Mouse (Mus musculus): ENCODE data around the gene Duox1. TPM values are rescaled to one million over a fixed set of nuclear protein-coding genes. Genes with fewer than 3 reads are reported as not detected.

Duox1 gene
- total and polyA plus RNA-seq, 3 experiments = not detected

Other genes starting within 250 kb of the Duox1 start
- gene Spg11, start 197.3 kb upstream of the Duox1 start, total RNA-seq (2012; rRNA removed) = 9.7 and 11.4 TPM in 2 replicates
- 6.0 and 7.5 TPM in 2 replicates for gene Spg11, start 197.3 kb upstream of the Duox1 start, total RNA-seq (2014; rRNA removed)
- gene Spg11, start 197.3 kb upstream of the Duox1 start, polyA plus RNA-seq (2012; ENCODE audit: insufficient read length, low read depth) = 9.6 and 10.7 TPM in 2 replicates
- 1,479 and 1,509 TPM in 2 replicates for gene B2m, start 168.0 kb upstream of the Duox1 start, total RNA-seq (2012; rRNA removed)
- gene B2m, start 168.0 kb upstream of the Duox1 start, total RNA-seq (2014; rRNA removed) = 1,782 and 1,954 TPM in 2 replicates
- gene B2m, start 168.0 kb upstream of the Duox1 start, polyA plus RNA-seq (2012; ENCODE audit: insufficient read length, low read depth) = 1,919 and 2,234 TPM in 2 replicates
- 0.08 and 0.13 TPM in 2 replicates for gene Trim69, start 155.0 kb upstream of the Duox1 start, total RNA-seq (2012; rRNA removed)
- 0.24 and 0.26 TPM in 2 replicates for gene Trim69, start 155.0 kb upstream of the Duox1 start, total RNA-seq (2014; rRNA removed)
- gene Trim69, start 155.0 kb upstream of the Duox1 start, polyA plus RNA-seq (2012; ENCODE audit: insufficient read length, low read depth) = 0.13 and 0.41 TPM in 2 replicates
- gene Patl2, start 129.5 kb upstream of the Duox1 start, total RNA-seq (2012; rRNA removed) = not detected in 2 replicates
- gene Patl2, start 129.5 kb upstream of the Duox1 start, total RNA-seq (2014; rRNA removed) = not detected in 2 replicates
- not detected in 2 replicates for gene Patl2, start 129.5 kb upstream of the Duox1 start, polyA plus RNA-seq (2012; ENCODE audit: insufficient read length, low read depth)
- not detected in 2 replicates for gene Terb2, start 129.4 kb upstream of the Duox1 start, total RNA-seq (2012; rRNA removed)
- not detected in 2 replicates for gene Terb2, start 129.4 kb upstream of the Duox1 start, total RNA-seq (2014; rRNA removed)
- gene Terb2, start 129.4 kb upstream of the Duox1 start, polyA plus RNA-seq (2012; ENCODE audit: insufficient read length, low read depth) = not detected in 2 replicates
- gene Sord, start 80.9 kb upstream of the Duox1 start, total RNA-seq (2012; rRNA removed) = 14.9 and 20.3 TPM in 2 replicates
- 18.2 and 19.2 TPM in 2 replicates for gene Sord, start 80.9 kb upstream of the Duox1 start, total RNA-seq (2014; rRNA removed)
- gene Sord, start 80.9 kb upstream of the Duox1 start, polyA plus RNA-seq (2012; ENCODE audit: insufficient read length, low read depth) = 29.2 and 29.9 TPM in 2 replicates
- not detected in 2 replicates for gene Duox2, start 17.2 kb upstream of the Duox1 start, total RNA-seq (2012; rRNA removed)
- gene Duox2, start 17.2 kb upstream of the Duox1 start, total RNA-seq (2014; rRNA removed) = not detected in 2 replicates
- gene Duox2, start 17.2 kb upstream of the Duox1 start, polyA plus RNA-seq (2012; ENCODE audit: insufficient read length, low read depth) = not detected in 2 replicates
- gene Duoxa2, start 16.8 kb upstream of the Duox1 start, total RNA-seq (2012; rRNA removed) = not detected in 2 replicates
- gene Duoxa2, start 16.8 kb upstream of the Duox1 start, total RNA-seq (2014; rRNA removed) = not detected in 2 replicates
- not detected in 2 replicates for gene Duoxa2, start 16.8 kb upstream of the Duox1 start, polyA plus RNA-seq (2012; ENCODE audit: insufficient read length, low read depth)
- gene Duoxa1, start 1.9 kb upstream of the Duox1 start, total RNA-seq (2012; rRNA removed) = not detected in 2 replicates
- gene Duoxa1, start 1.9 kb upstream of the Duox1 start, total RNA-seq (2014; rRNA removed) = not detected in 2 replicates
- not detected in 2 replicates for gene Duoxa1, start 1.9 kb upstream of the Duox1 start, polyA plus RNA-seq (2012; ENCODE audit: insufficient read length, low read depth)
- gene Shf, start 53.5 kb downstream of the Duox1 start, total RNA-seq (2012; rRNA removed) = 2.1 and 2.7 TPM in 2 replicates
- 0.49 and 1.2 TPM in 2 replicates for gene Shf, start 53.5 kb downstream of the Duox1 start, total RNA-seq (2014; rRNA removed)
- gene Shf, start 53.5 kb downstream of the Duox1 start, polyA plus RNA-seq (2012; ENCODE audit: insufficient read length, low read depth) = 2.0 and 2.1 TPM in 2 replicates
- gene Slc28a2, start 110.8 kb downstream of the Duox1 start, total RNA-seq (2012; rRNA removed) = 15.9 and 16.3 TPM in 2 replicates
- gene Slc28a2, start 110.8 kb downstream of the Duox1 start, total RNA-seq (2014; rRNA removed) = 30.3 and 32.0 TPM in 2 replicates
- gene Slc28a2, start 110.8 kb downstream of the Duox1 start, polyA plus RNA-seq (2012; ENCODE audit: insufficient read length, low read depth) = 28.3 and 31.4 TPM in 2 replicates
- not detected in 2 replicates for gene Gm14085, start 169.3 kb downstream of the Duox1 start, total RNA-seq (2012; rRNA removed)
- gene Gm14085, start 169.3 kb downstream of the Duox1 start, total RNA-seq (2014; rRNA removed) = 0.05 TPM in 1 of 2 replicates, not detected in the other
- gene Gm14085, start 169.3 kb downstream of the Duox1 start, polyA plus RNA-seq (2012; ENCODE audit: insufficient read length, low read depth) = 0.24 and 0.25 TPM in 2 replicates

Data from CH12.LX (cell line).